Mouse (Mus musculus): ENCODE results near the gene Gm5737.
A peak's percentile ranks its signal among the peaks of the same experiment; 100 is the strongest.

Gene Gm5737

DNA sequence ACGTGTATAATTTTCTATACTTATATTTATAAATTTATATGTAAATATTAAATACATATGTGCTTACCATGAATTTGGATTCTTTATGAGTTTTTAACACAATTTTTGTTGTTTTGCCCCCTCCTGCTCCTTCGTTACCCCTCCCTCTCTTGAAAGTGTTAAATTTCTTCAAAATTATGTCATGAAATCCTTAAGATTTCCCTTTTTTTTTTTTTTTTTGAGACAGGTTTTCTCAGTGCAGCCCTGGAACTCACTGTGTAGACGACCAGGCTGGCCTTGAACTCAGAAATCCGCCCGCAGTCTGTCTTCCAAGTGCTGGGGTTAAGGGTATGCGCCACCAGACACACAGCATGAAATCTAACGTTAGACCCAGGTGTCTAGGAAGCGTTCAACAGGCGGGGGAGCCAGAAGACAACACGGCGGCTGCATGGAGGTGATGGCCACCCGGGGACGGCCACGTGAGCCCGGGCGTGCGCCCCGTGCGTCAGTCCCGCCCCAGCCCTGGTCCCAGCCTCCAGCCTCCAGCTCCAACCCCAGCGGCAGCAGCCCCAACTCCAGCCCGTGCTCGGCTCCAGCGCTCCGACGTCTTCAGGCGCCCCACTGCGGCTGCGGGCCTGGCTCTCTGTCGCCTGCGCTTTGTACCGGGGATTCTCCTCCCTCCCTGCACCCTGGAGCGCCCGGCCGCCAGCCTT, 30.3 kb downstream of the Gm5737 start, which contains the start of gene Eef2k:
TSS of gene Eef2k (plus strand) at position 487 of the 692 bp plus-strand sequence.
- peak; percentile 95 for DNase-seq (ENCODE audit: low read depth, low spot score)

DNA sequence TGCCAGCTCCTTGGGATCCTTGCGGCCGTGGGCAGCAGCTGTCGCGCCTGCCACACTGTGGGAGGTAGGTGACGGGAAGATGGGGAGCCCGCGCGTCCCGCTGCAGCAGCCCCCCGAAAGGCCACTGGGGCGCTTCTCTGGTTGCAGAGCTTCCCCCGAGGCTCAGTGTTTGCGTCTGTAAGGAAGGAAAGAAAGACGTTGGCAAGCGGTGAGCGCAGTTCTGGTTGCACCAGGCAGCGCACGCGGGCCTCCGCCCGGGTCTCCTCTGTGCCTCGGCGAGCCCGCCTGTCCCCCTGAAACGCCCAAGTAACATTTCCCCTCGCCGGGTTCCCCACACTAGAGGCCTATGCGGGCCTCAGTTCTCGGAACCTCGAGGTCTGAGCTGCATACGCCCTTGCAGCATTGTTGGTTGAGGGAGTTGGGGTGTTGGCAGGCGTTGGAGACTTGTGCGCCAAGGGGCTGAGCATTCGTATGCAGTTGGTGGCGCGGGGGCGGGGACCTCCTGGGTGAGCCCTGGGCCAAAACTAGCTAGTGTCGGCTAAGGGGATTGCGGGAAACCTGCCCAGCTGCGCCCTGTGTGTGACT, 31.0 kb downstream of the Gm5737 start:
- peak; percentile 93 for DNase-seq (ENCODE audit: low read depth, low spot score)

DNA sequence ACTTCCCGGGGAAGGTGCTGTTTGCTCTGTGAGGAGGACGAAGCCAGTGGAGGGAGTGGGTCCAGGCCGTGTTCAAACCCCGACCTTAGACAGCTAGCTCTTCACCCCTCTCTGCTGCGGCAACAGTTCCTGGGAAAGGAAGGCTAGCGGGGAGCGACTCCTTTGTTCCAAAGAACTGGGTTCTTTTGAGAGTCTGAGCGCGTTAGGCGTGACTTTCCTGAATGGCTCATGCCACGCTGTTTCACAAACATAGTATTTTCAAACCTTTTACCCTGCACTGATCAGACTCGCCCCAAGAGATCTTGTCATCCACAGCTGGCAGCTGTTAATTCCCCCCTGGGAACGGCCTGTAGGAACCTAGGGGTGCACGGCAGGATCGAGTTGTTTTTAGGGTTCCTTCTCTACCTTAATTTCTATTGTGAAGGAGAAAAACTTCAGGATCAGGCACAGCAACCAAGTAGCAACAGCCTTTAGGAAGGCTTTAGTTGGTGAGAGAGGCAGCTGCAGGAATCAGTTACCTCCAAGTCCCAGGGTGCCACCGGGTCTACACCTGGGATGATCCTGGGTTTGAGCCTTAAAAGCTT, 31.8 kb downstream of the Gm5737 start:
- DNase-seq (ENCODE audit: low read depth, low spot score) = peak; percentile 41

- no peak for DNase-seq (ENCODE audit: low read depth, low spot score)
Measured at GRCm38 (mm10) chr7:120844689-120845088, 32.5 kb downstream of the Gm5737 start.

GRCm38 (mm10) chr7:120848831-120849512, 36.8 kb downstream of the Gm5737 start:
- DNase-seq (ENCODE audit: low read depth, low spot score) = no peak

- DNase-seq (ENCODE audit: low read depth, low spot score) = no peak
Measured at GRCm38 (mm10) chr7:120850165-120850564, 38.0 kb downstream of the Gm5737 start.

DNA sequence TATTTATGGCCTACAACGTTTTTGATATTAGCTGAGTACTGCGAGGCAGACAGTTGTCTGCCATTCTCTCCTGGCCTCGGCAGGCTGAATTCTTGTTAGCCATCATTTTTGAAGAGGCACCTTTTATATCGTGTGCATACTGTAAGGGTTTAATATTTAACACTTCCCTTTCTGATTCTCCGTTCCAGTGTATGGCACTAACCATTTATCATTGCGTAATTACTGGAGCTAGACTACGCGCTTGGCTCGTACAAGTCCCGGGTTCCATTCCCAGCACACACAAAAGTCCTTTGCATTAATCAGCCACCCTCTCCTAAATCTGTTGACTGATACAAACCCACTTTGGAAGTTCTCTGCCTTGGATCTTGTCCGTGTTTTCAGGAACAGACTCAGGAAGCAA, 47.7 kb downstream of the Gm5737 start:
- no peak for DNase-seq (ENCODE audit: low read depth, low spot score)

DNA sequence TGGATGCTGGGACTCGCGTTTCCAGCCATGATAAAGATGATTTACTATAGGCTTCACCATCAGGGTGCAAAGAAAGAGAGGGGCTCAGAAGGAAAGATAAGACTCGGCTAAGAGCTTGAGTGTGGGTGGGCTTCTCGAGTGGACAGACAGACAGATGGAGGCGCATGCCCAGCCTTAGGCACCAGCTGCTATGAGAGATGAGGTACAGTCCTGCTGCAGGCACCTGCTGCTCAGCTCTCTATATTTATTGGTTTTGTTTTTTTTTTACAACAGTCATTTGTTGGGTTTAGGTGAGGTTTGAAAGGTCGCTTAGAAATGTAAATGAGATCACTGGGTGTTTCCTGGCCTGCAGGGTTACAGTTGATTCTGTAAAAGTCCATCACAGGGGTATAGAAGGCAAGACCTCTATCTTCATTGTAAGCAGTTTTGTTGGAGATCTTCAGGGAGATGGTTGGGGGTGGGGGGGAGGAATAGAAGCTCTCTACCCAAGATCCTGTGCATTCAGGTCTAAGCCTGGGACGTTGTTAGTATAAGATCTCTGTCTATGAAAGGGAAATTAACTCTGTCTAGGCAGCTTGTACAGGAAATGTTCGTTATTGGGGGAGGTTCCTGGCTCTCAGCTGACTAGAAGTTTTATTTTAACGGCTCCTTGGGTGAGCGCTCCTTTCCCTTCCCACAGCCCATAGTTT, 48.8 kb downstream of the Gm5737 start:
- DNase-seq (ENCODE audit: low read depth, low spot score) = no peak

DNA sequence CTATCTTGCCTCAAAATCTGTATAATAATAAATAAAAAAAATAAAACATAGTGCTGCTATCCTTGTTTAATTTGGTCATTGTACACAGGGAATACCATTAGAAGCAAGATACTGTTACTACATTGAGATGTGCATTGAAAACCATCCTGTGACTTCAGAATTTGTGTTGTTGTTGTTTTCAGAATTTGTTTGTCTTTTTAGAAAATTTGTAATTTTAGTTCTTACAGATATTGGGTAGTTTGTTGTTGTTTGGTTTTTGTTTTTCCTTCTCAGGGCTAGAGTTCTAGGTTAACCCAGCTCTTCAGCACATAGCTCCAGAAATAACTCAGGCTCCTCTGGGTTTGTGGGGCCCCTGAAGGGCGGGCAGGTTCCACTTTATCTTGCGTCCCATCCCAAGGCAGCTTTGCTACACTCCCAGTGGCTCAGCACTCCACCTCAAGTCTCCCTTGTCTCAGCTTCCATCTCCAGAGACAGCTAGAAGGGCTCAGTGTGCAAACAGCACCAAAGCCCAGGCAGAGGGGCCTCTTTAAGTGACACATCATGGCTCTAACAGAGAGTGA, 49.4 kb downstream of the Gm5737 start:
- DNase-seq (ENCODE audit: low read depth, low spot score) = no peak

- DNase-seq (ENCODE audit: low read depth, low spot score) = no peak
Measured at GRCm38 (mm10) chr7:120862196-120862595, 50.0 kb downstream of the Gm5737 start.

GRCm38 (mm10) chr7:120862626-120863025, 50.5 kb downstream of the Gm5737 start:
- no peak for DNase-seq (ENCODE audit: low read depth, low spot score)

DNA sequence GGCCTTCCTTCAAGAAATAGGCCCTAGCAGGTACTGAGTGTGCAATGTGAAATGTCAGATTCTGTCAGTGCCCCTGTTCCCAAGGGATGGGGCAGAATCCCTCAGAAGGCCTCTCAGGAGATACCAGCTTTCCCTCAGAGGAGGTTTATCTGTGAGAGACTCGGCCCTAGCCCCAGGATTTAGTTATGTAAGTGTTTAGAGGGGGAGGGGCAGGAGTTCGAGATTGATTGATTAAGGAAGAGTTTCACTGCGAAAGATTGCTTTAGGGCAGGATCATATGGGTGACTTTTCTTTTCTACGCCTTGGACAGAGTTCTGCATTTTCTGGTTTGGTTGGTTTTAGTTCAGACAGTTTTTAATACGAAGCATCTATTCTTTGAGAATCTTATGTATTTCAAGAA, 51.3 kb downstream of the Gm5737 start:
- DNase-seq (ENCODE audit: low read depth, low spot score) = peak; percentile 42

GRCm38 (mm10) chr7:120865100-120865499, 52.9 kb downstream of the Gm5737 start:
- peak; percentile 54 for DNase-seq (ENCODE audit: low read depth, low spot score)

GRCm38 (mm10) chr7:120865832-120866231, 53.7 kb downstream of the Gm5737 start:
- DNase-seq (ENCODE audit: low read depth, low spot score) = peak; percentile 69

DNA sequence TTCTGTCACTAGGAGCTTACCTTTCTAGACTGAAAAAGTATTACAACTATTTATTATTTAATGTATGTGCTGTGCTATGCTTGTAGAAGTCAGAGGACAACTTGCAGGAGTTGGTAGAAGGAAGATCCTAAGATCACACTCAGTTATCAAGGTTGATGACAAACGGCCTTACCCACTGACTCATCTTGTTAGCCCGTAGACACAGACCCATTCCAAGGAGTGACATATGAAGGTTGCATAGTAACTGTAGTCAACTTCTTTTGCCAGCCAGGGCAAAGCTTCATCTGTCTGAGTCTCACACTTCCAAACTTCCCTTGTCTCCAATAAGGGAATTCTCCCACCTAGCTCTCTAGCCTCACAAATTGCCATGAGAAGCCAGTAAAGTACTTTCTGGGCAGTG, 54.5 kb downstream of the Gm5737 start:
- no peak for DNase-seq (ENCODE audit: low read depth, low spot score)

DNA sequence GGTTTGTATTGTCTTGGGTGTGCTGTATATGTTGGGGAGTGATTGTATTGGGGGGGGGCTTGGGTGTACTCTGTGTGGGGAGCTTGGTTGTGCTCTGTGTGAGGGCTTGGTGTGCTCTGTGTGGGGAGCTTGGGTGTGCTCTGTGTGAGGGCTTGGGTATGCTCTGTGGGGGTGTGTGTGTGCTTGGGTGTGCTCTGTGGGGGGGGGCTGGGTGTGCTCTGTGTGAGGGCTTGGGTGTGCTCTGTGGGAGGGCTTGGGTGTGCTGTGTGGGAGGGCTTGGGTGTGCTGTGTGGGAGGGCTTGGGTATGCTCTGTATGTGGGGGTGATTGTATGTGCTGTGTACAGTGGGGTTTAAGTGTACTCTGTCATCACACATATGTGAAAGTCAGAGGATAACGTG, 55.6 kb downstream of the Gm5737 start:
- DNase-seq (ENCODE audit: low read depth, low spot score) = no peak

DNA sequence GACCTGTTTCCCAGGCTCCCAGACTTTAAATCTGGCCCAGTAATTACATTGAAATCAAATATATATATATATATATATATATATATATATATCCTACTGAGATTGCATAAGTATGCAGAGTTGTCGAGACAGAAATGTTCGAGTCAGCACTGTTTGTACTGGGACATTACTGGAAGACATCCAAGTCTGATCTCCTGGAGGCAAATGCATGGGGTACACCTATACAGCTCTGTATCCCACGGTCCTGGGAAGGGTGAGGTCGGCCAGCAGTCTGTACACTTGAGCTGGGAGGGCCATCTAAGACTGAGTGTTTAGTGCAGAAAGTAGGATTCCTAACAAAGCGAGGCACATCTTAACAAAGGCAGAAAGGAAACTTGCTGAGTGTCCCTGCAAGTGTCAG, 57.7 kb downstream of the Gm5737 start:
- peak; percentile 62 for DNase-seq (ENCODE audit: low read depth, low spot score)

DNA sequence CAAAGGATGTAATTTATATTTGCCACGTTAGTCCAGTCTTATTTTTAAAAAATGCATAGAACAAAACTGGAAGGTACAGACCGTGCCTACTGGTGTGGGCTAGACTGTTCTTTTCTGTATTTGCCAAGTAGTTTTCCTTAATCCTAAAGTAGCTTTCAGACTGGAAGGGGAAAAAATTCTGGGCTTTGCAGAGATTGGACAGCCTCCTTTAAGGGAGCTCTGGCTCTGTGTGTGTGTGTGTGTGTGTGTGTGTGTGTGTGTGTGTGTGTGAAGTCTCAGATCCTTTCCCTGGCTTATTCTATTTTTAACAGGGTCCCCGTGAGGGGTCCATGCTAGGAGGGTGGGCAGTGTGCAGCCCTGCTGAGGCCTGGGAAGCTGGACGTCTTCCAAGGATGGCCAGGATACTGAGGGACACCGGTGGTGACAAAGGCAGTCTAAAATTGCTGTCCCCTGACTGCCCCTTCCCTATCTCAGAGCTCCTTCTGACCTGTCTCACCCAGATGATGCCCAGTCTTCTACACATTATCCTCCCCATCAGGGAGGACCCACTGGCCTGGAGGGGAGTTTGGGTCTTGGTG, 58.4 kb downstream of the Gm5737 start:
- peak; percentile 48 for DNase-seq (ENCODE audit: low read depth, low spot score)

DNA sequence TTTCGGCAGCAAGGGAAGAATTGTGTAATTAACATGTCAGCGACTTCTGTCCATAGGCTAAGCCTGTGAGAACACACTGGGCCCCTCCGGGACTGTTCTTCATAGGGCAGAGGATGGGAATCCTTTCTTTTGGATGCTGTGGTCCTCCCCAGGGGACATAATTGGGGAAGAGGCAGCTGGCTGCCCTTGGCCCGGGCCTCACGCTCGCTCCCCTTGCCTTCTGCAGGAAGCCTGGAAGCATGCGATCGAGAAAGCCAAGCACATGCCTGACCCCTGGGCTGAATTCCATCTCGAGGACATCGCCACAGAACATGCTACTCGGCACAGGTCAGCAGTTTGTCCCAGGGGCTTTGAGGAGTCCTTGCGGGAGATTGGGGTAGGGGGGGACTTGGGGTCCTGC, 60.9 kb downstream of the Gm5737 start:
- DNase-seq (ENCODE audit: low read depth, low spot score) = no peak

DNA sequence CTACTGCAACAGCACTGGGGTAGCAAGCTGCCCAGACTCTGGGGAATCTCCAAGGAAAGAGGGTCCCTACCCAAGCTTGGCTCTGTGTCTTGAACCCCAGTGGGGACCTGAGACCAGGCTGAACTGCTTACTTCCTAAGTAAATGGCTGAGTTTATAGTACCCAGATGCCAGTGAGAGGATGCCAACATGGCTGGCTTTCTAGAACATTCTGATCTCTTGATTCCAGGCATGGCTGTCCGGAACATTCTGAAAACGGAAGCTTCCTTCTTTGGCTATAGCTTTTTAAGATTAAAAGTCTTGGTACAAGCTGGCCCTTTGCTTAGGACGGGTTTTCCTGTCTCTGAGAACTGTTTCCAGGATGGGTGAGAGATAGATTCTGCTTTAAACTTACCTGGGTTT, 61.9 kb downstream of the Gm5737 start:
- DNase-seq (ENCODE audit: low read depth, low spot score) = no peak

All from brain, adult 2 months (tissue).